Comparison of ENCODE assay signal across 15 mouse cellular contexts in the genomic region with DNA sequence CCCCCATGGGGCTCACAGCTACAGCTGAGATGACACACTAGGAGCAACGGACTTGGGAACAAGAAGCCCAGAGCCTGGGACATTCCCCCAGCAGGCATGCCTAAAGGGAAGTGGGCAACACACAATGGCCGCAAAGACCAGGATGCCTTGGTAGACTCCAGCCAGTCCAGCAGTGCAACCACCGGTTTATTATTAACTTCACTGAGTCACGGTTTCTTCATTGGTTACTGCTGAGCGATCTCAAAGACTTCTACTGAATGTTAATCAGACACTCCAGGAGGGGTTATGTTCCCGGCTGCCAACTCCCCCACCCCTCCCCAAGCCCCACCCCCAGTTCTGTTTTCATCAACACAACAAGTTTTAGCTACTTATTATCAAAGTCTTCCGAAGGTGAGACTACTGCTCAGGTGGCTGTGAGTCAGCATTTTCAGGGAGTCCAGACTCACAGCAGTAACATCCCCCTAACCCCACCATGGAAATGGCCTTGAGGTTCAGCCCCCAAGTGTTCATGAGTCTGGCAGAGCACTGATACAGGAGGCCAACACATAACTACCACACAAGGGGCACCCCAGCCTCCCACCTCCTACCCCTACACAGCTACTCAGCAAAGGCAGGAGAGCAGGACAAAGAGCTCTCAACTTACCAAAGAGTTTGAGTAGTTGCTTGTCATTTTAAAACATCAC. TPM values are rescaled to one million over a fixed set of nuclear protein-coding genes. Genes with fewer than 3 reads are reported as not detected.
DNase-seq lines count a peak whose midpoint lies in the region; ATAC-seq and TF ChIP-seq lines count a peak whose summit lies in the region.
"Had no signal": no experiment of that assay in that cellular context is flagged by ENCODE, and none has a peak within 500 bp of the region (broad histone marks: within the 10 kb centered on the region; RNA-seq: fewer than 3 reads in every experiment).

No protein-coding gene starts in this region.

- WGBS in limb, embryonic 13.5 days: 80% methylated on average over 7 of the region's 7 CpGs
- WGBS in limb, embryonic 10.5 days: 89% methylated on average over 7 of the region's 7 CpGs
- 33% methylated on average over 7 of the region's 7 CpGs for WGBS in intestine, postnatal 0 days
- 47% methylated on average over 7 of the region's 7 CpGs for WGBS in stomach, embryonic 16.5 days
- 86% methylated on average over 7 of the region's 7 CpGs for WGBS in thymus, adult 2 months

- H3K4me3 ChIP-seq in limb, embryonic 13.5 days: no peak overlapping the region
- H3K4me3 ChIP-seq in limb, embryonic 10.5 days: no peak overlapping the region
- no peak overlapping the region for H3K4me3 ChIP-seq in intestine, postnatal 0 days (ENCODE audit: low read depth, low read length)
- no peak overlapping the region for H3K4me3 ChIP-seq in stomach, embryonic 16.5 days (replicated peaks; ENCODE audit: low read length)
- no peak overlapping the region for H3K4me3 ChIP-seq in thymus, adult 2 months (ENCODE audit: control insufficient read depth, insufficient read depth, low read length)
- H3K4me3 ChIP-seq: hindbrain, embryonic 12.5 days; megakaryocyte, embryonic 14.5 days; myocyte had no signal

- no peak for TF ChIP-seq CTCF in intestine, postnatal 0 days (IDR thresholded peaks at IDR 0.05; ENCODE audit: low read depth)
- TF ChIP-seq CTCF in thymus, adult 2 months (IDR thresholded peaks at IDR 0.05; ENCODE audit: borderline replicate concordance, control insufficient read depth, extremely low read depth, insufficient read depth, low read length, poor library complexity): no peak

- no peak for TF ChIP-seq POLR2A in thymus, adult 2 months (IDR thresholded peaks at IDR 0.05; ENCODE audit: control insufficient read depth, extremely low read depth, insufficient read depth, low read length, poor library complexity)

- peaks cover 4% of the 10 kb centered on the region for H3K36me3 ChIP-seq in limb, embryonic 13.5 days
- H3K36me3 ChIP-seq in limb, embryonic 10.5 days: peaks cover 12% of the 10 kb centered on the region
- no peaks in the 10 kb centered on the region for H3K36me3 ChIP-seq in intestine, postnatal 0 days (ENCODE audit: control insufficient read depth, insufficient read depth)
- H3K36me3 ChIP-seq in stomach, embryonic 16.5 days (ENCODE audit: control insufficient read depth, insufficient read depth, low read length): no peaks in the 10 kb centered on the region
- H3K36me3 ChIP-seq in thymus, adult 2 months (ENCODE audit: control insufficient read depth, insufficient read depth, low read length): no peaks in the 10 kb centered on the region
- H3K36me3 ChIP-seq: hindbrain, embryonic 12.5 days had no signal

- no peaks in the 10 kb centered on the region for H3K9me3 ChIP-seq in limb, embryonic 13.5 days
- no peaks in the 10 kb centered on the region for H3K9me3 ChIP-seq in limb, embryonic 10.5 days (replicated peaks)
- no peaks in the 10 kb centered on the region for H3K9me3 ChIP-seq in intestine, postnatal 0 days (ENCODE audit: control insufficient read depth)
- no peaks in the 10 kb centered on the region for H3K9me3 ChIP-seq in stomach, embryonic 16.5 days (replicated peaks; ENCODE audit: control insufficient read depth, low read length)
- H3K9me3 ChIP-seq: hindbrain, embryonic 12.5 days had no signal

- no peak for ATAC-seq in limb, embryonic 13.5 days (ENCODE audit: low FRiP score, low read depth)
- peak; percentile 70 for ATAC-seq in intestine, postnatal 0 days
- peak; percentile 37 for ATAC-seq in stomach, embryonic 16.5 days (ENCODE audit: insufficient read depth, low FRiP score)

- intact Hi-C loops in left cerebral cortex, postnatal 14 days (cut with DNase I): no loop called here

- H3K9ac ChIP-seq in limb, embryonic 13.5 days: no peak overlapping the region
- no peak overlapping the region for H3K9ac ChIP-seq in intestine, postnatal 0 days (ENCODE audit: low read depth, low read length)
- H3K9ac ChIP-seq in stomach, embryonic 16.5 days (ENCODE audit: low read length): no peak overlapping the region
- H3K9ac ChIP-seq: hindbrain, embryonic 12.5 days; liver, embryonic 14.5 days had no signal

- H3K4me2 ChIP-seq in limb, embryonic 13.5 days (replicated peaks): no peak overlapping the region
- H3K4me2 ChIP-seq in intestine, postnatal 0 days (replicated peaks; ENCODE audit: low read depth): peak overlapping the region; percentile 9; the same call in 1 of the 2 replicates
- H3K4me2 ChIP-seq in stomach, embryonic 16.5 days (ENCODE audit: low read depth, low read length): no peak overlapping the region
- H3K4me2 ChIP-seq: heart, embryonic 11.5 days; hindbrain, embryonic 12.5 days had no signal

- DNase-seq in limb, embryonic 10.5 days (ENCODE audit: low spot score): no peak
- peak; percentile 70 to 87 for DNase-seq in kidney, postnatal 25 days
- DNase-seq in layer of hippocampus, adult 9-10 months (ENCODE audit: low spot score): no peak
- no peak for DNase-seq in thymus, adult 2 months
- no peak for DNase-seq in left cerebral cortex, postnatal 14 days (ENCODE audit: low spot score in 2 of 2)
- DNase-seq: adrenal gland, postnatal 36 days; cerebellum, adult 11-12 months had no signal

- H3K27ac ChIP-seq in limb, embryonic 13.5 days: peak overlapping the region; percentile 15; the same call in 1 of the 2 replicates
- no peak overlapping the region for H3K27ac ChIP-seq in limb, embryonic 10.5 days
- peak overlapping the region; percentile 70 for H3K27ac ChIP-seq in intestine, postnatal 0 days (ENCODE audit: low read depth, low read length)
- H3K27ac ChIP-seq in stomach, embryonic 16.5 days (ENCODE audit: low read length): peak overlapping the region; percentile 64
- no peak overlapping the region for H3K27ac ChIP-seq in thymus, adult 2 months (ENCODE audit: control insufficient read depth, insufficient read depth, low read length)
- H3K27ac ChIP-seq: hindbrain, embryonic 12.5 days; liver, embryonic 14.5 days had no signal

- H3K4me1 ChIP-seq in limb, embryonic 13.5 days: peaks cover 45% of the 10 kb centered on the region
- H3K4me1 ChIP-seq in limb, embryonic 10.5 days: peaks cover 25% of the 10 kb centered on the region
- peaks cover 23% of the 10 kb centered on the region for H3K4me1 ChIP-seq in intestine, postnatal 0 days (replicated peaks; ENCODE audit: control insufficient read depth, insufficient read depth, low read length)
- H3K4me1 ChIP-seq in stomach, embryonic 16.5 days (ENCODE audit: control insufficient read depth, insufficient read depth, low read length): peaks cover 27% of the 10 kb centered on the region
- peaks cover 6% of the 10 kb centered on the region for H3K4me1 ChIP-seq in thymus, adult 2 months (replicated peaks; ENCODE audit: control insufficient read depth, insufficient read depth, low read length)
- H3K4me1 ChIP-seq: megakaryocyte, embryonic 14.5 days had no signal

- H3K27me3 ChIP-seq in limb, embryonic 13.5 days: no peaks in the 10 kb centered on the region
- H3K27me3 ChIP-seq in limb, embryonic 10.5 days (ENCODE audit: low read depth, poor library complexity, severe bottlenecking): no peaks in the 10 kb centered on the region
- no peaks in the 10 kb centered on the region for H3K27me3 ChIP-seq in intestine, postnatal 0 days (replicated peaks; ENCODE audit: control insufficient read depth, insufficient read depth, low read length)
- no peaks in the 10 kb centered on the region for H3K27me3 ChIP-seq in stomach, embryonic 16.5 days (ENCODE audit: control insufficient read depth, insufficient read depth, low read length)
- H3K27me3 ChIP-seq in thymus, adult 2 months (ENCODE audit: control insufficient read depth, insufficient read depth, low read length): no peaks in the 10 kb centered on the region
- H3K27me3 ChIP-seq: hindbrain, embryonic 12.5 days; megakaryocyte, embryonic 14.5 days had no signal

RNA-seq across cellular contexts. Expression of a gene that starts 29.5 kb away (rescaled TPM):
- 42.9 and 45.3 TPM in 2 replicates for polyA plus RNA-seq in limb, embryonic 13.5 days (2015; fragmentation: Nextera tagmentation; extraction: Ambion mirVana)
- 28.2 and 35.6 TPM in 2 replicates for polyA plus RNA-seq in limb, embryonic 10.5 days (2016; fragmentation: Nextera tagmentation; extraction: Ambion mirVana)
- polyA plus RNA-seq in intestine, postnatal 0 days (2015; fragmentation: Nextera tagmentation; extraction: Ambion mirVana): 10.5 and 11.4 TPM in 2 replicates
- 28.0 and 30.4 TPM in 2 replicates for polyA plus RNA-seq in stomach, embryonic 16.5 days (2015; fragmentation: Nextera tagmentation; extraction: Ambion mirVana)
- polyA plus RNA-seq in thymus, adult 2 months (2012; rRNA removed): 31.7 and 33.9 TPM in 2 replicates
- 10 to 100 TPM; 37.5 to 40.8 TPM for total RNA-seq in left cerebral cortex, postnatal 14 days (2021)

Comparison
In these comparisons a context has a peak if more than half of its experiments do, and no peak if none do; other contexts are left out.
1. H3K27ac ChIP-seq: peak in limb, embryonic 13.5 days (single experiment), intestine, postnatal 0 days (single experiment) and stomach, embryonic 16.5 days (single experiment); none in limb, embryonic 10.5 days (single experiment) and thymus, adult 2 months (single experiment).
2. DNase-seq: peak in kidney, postnatal 25 days (2 of 2); none in limb, embryonic 10.5 days (single experiment), layer of hippocampus, adult 9-10 months (single experiment), thymus, adult 2 months (single experiment) and left cerebral cortex, postnatal 14 days (0 of 2).